Mouse (Mus musculus): Measurements from ENCODE around the gene Rdh16. TPM values are rescaled to one million over a fixed set of nuclear protein-coding genes. Genes with fewer than 3 reads are reported as not detected.

The Rdh16 gene
- polyA plus RNA-seq (2015; fragmentation: Nextera tagmentation; extraction: Ambion mirVana) = 0.08 TPM in 1 of 2 replicates, not detected in the other

DNA sequence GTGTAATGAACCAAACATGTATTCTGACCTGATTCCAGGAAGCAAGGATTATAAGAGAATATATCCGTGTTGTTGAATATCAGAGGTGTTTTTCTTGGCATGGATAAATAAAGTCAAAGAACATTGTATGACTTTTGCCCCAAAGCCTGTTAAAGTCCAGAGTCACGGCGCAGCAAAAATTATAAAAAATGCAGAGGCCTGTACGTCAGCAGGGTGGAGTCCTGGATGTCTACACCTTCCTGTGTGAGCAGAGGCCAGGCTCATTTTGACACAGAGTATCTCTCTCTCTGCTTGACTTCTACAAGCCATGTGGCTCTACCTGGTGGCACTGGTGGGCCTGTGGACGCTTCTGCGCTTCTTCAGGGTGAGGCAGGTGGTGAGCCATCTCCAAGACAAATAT is at the start of gene Rdh16:
Gene Rdh16 (plus strand): TSS at position 262 of the 400 bp plus-strand sequence.

DNA sequence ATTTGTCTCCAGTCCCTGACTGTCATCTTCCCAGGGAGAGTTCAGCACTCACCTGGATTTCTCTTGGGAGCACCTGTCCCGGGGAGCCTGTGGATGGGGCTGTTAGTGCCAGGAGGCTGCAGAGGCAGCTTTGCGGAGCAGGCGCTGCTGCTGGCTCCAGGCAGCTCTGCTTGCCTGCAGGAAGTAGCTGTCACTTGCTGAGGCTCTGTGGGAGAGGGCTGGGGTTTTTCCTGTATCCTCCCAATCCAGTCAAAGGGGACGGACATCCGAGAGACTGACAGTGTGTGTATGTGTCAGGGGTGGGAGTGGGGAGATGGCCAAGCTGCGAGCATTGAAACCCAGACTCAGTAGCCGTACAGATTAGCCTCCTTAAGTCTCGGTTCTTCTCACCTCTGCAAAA is 49.4 kb upstream of the Rdh16 start, which contains the start of gene Gpr182:
Gene Gpr182 (minus strand): TSS at position 185 of the 400 bp plus-strand sequence.

DNA sequence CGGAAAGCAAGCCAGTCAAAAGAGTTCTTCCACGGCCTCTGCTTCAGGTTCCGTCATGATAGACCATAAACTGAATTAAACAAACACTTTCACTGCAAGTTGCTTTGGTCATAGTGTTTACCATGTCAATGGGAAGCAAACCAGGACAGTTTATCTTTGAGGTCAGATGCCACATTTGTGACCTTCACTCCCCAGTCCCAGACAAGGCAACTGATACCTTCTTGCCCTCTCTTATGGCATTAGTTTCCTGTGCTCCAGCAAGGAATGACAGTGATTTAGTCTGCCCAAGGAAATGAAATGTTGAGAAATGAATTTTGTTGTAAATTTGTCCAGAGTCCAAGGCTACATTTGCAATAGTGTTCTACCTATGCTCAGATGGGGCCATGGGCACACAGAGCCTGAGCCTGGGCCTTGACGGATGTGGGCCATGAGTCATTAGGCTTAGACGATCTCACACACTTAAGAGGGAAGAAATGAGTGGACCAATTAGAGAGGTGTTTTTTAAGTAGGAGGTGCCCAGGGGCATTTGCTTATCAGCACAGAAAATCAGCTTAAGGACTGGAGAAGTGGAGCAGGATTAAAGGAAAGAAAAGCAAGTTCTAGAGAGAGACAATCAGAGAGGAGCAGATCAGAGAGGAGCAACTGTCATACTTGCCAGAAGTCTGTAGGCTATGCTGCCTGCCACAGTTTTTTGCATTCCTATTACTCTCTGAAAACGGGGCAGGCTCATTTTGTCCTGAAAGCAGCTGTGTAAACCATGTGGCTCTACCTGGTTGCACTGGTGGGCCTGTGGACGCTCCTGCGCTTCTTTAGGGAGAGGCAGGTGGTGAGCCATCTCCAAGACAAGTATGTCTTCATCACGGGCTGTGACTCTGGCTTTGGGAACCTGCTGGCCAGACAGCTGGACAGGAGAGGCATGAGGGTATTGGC is 41.5 kb upstream of the Rdh16 start, which contains the start of the genes Rdh1 and Rdh16f1:
Gene Rdh1 (plus strand): TSS at position 541 of the 930 bp plus-strand sequence.
Gene Rdh16f1 (plus strand): TSS at position 607 of the 930 bp plus-strand sequence.

DNA sequence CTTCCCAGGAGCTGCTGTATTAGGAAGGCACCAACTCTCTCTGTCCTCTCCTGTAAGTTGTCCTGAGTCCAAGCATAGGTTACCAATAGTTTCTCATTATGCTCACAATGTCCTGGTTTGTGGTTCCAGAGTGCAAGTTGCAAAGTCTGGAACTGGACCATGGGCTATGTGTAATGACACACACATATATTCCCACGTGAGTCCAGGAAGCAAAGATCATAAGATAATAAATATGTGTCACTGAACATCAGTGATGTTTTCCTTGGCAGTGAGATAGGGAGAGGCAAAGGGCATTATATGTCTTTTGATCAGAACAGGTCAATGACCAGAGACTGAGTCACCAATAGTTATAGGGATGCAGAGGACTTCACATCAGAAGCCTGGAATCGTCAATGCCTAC is 24.9 kb upstream of the Rdh16 start, which contains the start of gene Rdh9:
Gene Rdh9 (plus strand): TSS at position 376 of the 400 bp plus-strand sequence.

DNA sequence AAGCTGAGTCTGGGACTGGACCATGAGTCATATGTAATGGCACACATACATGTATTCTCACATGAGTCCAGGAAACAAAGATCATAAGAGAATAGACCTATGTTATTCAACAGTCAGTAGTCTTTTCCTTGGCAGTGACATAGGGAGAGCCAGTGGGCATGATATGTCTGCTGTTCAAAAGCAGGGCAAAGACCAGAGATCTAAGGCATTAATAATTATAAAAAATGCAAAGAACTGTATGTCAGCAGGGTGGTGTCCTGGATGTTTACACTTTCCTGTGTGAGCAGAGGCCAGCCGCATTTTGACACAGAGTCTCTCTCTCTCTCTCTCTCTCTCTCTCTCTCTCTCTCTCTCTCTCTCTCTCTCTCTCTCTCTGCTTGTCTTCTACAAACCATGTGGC is 48.7 kb downstream of the Rdh16 start, which contains the start of gene Rdh19:
Gene Rdh19 (plus strand): TSS at position 301 of the 400 bp plus-strand sequence.

DNA sequence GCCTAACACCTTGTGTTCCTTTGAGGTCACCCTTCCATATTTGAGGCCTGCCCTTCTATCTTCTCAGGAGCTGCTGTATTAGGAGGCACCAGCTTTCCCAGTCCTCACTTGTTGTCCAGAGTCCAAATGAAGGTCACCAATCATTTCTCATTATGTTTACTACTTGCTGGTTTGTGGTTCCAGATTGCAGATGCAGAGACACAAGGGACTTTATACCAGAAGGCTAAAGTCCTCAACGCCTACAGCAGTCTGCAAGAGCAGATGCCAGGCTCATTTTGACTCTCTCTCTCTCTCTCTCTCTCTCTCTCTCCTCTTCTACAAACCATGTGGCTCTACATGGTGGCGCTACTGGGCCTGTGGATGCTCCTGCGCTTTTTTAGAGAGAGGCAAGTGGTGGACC is 65.3 kb downstream of the Rdh16 start, which contains the start of gene Rdh16f2:
Gene Rdh16f2 (plus strand): TSS at position 243 of the 400 bp plus-strand sequence.

DNA sequence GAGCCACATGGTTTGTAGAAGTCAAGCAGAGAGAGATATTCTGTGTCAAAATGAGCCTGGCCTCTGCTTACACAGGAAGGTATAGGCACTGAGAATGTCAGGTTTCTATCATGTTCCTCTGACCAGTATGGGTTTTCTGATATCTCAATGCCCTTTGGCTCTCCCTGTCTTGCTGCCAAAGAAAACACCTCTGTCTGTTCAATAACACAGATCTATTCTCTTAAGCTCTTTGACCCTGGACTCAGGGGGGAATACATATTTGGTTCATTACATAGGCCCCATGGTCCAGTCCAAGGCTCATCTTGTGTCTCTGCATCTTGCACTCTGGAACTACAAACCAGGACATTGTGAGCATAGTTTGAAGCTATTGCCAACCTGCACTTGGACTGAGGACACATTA is 87.7 kb downstream of the Rdh16 start, which contains the start of gene Rdh7:
Gene Rdh7 (minus strand): TSS at position 213 of the 400 bp plus-strand sequence.

Other genes starting within 250 kb of the Rdh16 start
- gene Lrp1, start 180.0 kb upstream of the Rdh16 start, polyA plus RNA-seq (2015; fragmentation: Nextera tagmentation; extraction: Ambion mirVana) = 68.4 and 73.1 TPM in 2 replicates
- 26.3 and 39.0 TPM in 2 replicates for gene Stat6, start 158.2 kb upstream of the Rdh16 start, polyA plus RNA-seq (2015; fragmentation: Nextera tagmentation; extraction: Ambion mirVana)
- 9.6 and 12.5 TPM in 2 replicates for gene Nemp1, start 134.3 kb upstream of the Rdh16 start, polyA plus RNA-seq (2015; fragmentation: Nextera tagmentation; extraction: Ambion mirVana)
- 14.2 and 23.9 TPM in 2 replicates for gene Nab2, start 132.6 kb upstream of the Rdh16 start, polyA plus RNA-seq (2015; fragmentation: Nextera tagmentation; extraction: Ambion mirVana)
- 0.35 and 2.0 TPM in 2 replicates for gene Myo1a, start 96.0 kb upstream of the Rdh16 start, polyA plus RNA-seq (2015; fragmentation: Nextera tagmentation; extraction: Ambion mirVana)
- 1.0 TPM in 1 of 2 replicates, not detected in the other for gene Tac2, start 76.7 kb upstream of the Rdh16 start, polyA plus RNA-seq (2015; fragmentation: Nextera tagmentation; extraction: Ambion mirVana)
- 1.3 and 2.3 TPM in 2 replicates for gene Zbtb39, start 61.6 kb upstream of the Rdh16 start, polyA plus RNA-seq (2015; fragmentation: Nextera tagmentation; extraction: Ambion mirVana)
- gene Gpr182, start 49.4 kb upstream of the Rdh16 start, polyA plus RNA-seq (2015; fragmentation: Nextera tagmentation; extraction: Ambion mirVana) = 4.9 and 10.0 TPM in 2 replicates
- gene Rdh1, start 41.4 kb upstream of the Rdh16 start, polyA plus RNA-seq (2015; fragmentation: Nextera tagmentation; extraction: Ambion mirVana) = 0.38 and 1.0 TPM in 2 replicates
- gene Rdh16f1, start 41.4 kb upstream of the Rdh16 start, polyA plus RNA-seq (2015; fragmentation: Nextera tagmentation; extraction: Ambion mirVana) = 1.1 and 3.6 TPM in 2 replicates
- 0.17 and 0.30 TPM in 2 replicates for gene Rdh9, start 24.8 kb upstream of the Rdh16 start, polyA plus RNA-seq (2015; fragmentation: Nextera tagmentation; extraction: Ambion mirVana)
- gene Rdh19, start 48.8 kb downstream of the Rdh16 start, polyA plus RNA-seq (2015; fragmentation: Nextera tagmentation; extraction: Ambion mirVana) = not detected in 2 replicates
- 0.09 and 0.11 TPM in 2 replicates for gene Rdh16f2, start 65.3 kb downstream of the Rdh16 start, polyA plus RNA-seq (2015; fragmentation: Nextera tagmentation; extraction: Ambion mirVana)
- 6.3 and 7.9 TPM in 2 replicates for gene Rdh7, start 87.7 kb downstream of the Rdh16 start, polyA plus RNA-seq (2015; fragmentation: Nextera tagmentation; extraction: Ambion mirVana)
- 0.06 and 0.44 TPM in 2 replicates for gene Sdr9c7, start 97.4 kb downstream of the Rdh16 start, polyA plus RNA-seq (2015; fragmentation: Nextera tagmentation; extraction: Ambion mirVana)
- gene Hsd17b6, start 206.5 kb downstream of the Rdh16 start, polyA plus RNA-seq (2015; fragmentation: Nextera tagmentation; extraction: Ambion mirVana) = 0.28 and 1.3 TPM in 2 replicates
- gene Prim1, start 214.0 kb downstream of the Rdh16 start, polyA plus RNA-seq (2015; fragmentation: Nextera tagmentation; extraction: Ambion mirVana) = 30.2 and 33.2 TPM in 2 replicates
- gene Naca, start 234.4 kb downstream of the Rdh16 start, polyA plus RNA-seq (2015; fragmentation: Nextera tagmentation; extraction: Ambion mirVana) = 713 and 807 TPM in 2 replicates